ENCODE assay signal across 8 mouse cellular contexts in the genomic region with DNA sequence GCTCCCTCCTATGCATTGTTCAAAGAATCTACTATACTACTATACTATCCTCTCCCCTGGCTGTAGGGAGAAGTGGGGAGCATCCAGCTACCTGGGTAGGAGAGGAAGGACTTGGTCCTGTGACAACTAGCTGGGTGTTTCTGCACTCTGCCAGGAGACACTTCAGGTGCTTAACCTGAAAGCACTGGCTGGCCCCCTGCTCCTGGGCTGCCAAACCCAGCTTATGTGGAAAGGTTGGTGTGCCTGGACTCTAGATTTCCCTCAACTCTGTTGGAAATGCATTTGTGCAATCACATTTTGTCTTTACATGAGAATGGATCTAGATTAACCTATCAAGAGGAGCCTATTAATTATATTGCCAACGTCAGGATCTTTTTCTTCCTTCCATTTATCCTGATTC. TPM values are rescaled to one million over a fixed set of nuclear protein-coding genes. Genes with fewer than 3 reads are reported as not detected.
A peak's percentile ranks its signal among the peaks of the same experiment; 100 is the strongest.
DNase-seq lines count a peak whose midpoint lies in the region; ATAC-seq lines count a peak whose summit lies in the region.

No protein-coding gene starts in this region.

- no peaks in the 10 kb centered on the region for H3K9me3 ChIP-seq in heart, embryonic 14.5 days (ENCODE audit: control insufficient read depth, low read length)
- H3K9me3 ChIP-seq in hindbrain, embryonic 12.5 days (replicated peaks) = no peaks in the 10 kb centered on the region
- no peaks in the 10 kb centered on the region for H3K9me3 ChIP-seq in midbrain, embryonic 10.5 days (replicated peaks)

- H3K4me2 ChIP-seq in heart, embryonic 14.5 days (ENCODE audit: low read length) = peak overlapping the region; percentile 89
- peak overlapping the region; percentile 85 for H3K4me2 ChIP-seq in hindbrain, embryonic 12.5 days (replicated peaks)

- peaks cover 10% of the 10 kb centered on the region; the same call in 1 of the 2 replicates for H3K36me3 ChIP-seq in heart, embryonic 14.5 days (ENCODE audit: control insufficient read depth, insufficient read depth, low read length)
- H3K36me3 ChIP-seq in hindbrain, embryonic 12.5 days = no peaks in the 10 kb centered on the region
- H3K36me3 ChIP-seq in midbrain, embryonic 10.5 days = no peaks in the 10 kb centered on the region

- H3K27me3 ChIP-seq in heart, embryonic 14.5 days (ENCODE audit: control insufficient read depth, insufficient read depth, low read length) = no peaks in the 10 kb centered on the region
- H3K27me3 ChIP-seq in hindbrain, embryonic 12.5 days = 0 out of 2 replicates have a peak, but pooled peaks cover 3% of the 10 kb centered on the region
- peaks cover 20% of the 10 kb centered on the region for H3K27me3 ChIP-seq in midbrain, embryonic 10.5 days (ENCODE audit: low read depth, poor library complexity, severe bottlenecking)

- peaks cover 4 to 15% of the 10 kb centered on the region in 2 experiments for H3K4me1 ChIP-seq in heart, embryonic 14.5 days (ENCODE audit: control insufficient read depth in 2 of 2, insufficient read depth in 2 of 2, low read length in 2 of 2)
- H3K4me1 ChIP-seq in brown adipose tissue, adult 24 weeks (ENCODE audit: control insufficient read depth, insufficient read depth, insufficient read length, low read length) = peaks cover 24% of the 10 kb centered on the region
- H3K4me1 ChIP-seq in hindbrain, embryonic 12.5 days = peaks cover 19% of the 10 kb centered on the region
- H3K4me1 ChIP-seq in midbrain, embryonic 10.5 days = peaks cover 44% of the 10 kb centered on the region

- WGBS in heart, embryonic 14.5 days = 78% methylated on average over 1 of the region's 1 CpGs
- WGBS in hindbrain, embryonic 12.5 days = 59% methylated on average over 1 of the region's 1 CpGs
- WGBS in midbrain, embryonic 10.5 days = 76% methylated on average over 1 of the region's 1 CpGs

- peak overlapping the region; percentile 89; the same call in 1 of the 2 replicates for H3K9ac ChIP-seq in heart, embryonic 14.5 days (ENCODE audit: low read length)
- H3K9ac ChIP-seq in hindbrain, embryonic 12.5 days = no peak overlapping the region

- no peak for ATAC-seq in heart, embryonic 14.5 days (ENCODE audit: insufficient number of reproducible peaks, insufficient read depth, low FRiP score, low read depth)
- ATAC-seq in hindbrain, embryonic 12.5 days (ENCODE audit: low FRiP score) = peak; percentile 50; the same call in 1 of the 2 replicates

- DNase-seq in heart, postnatal 10 days = no peak
- no peak for DNase-seq in midbrain, embryonic 10.5 days (ENCODE audit: low spot score)
- no peak for DNase-seq in adrenal gland, postnatal 25 days
- no peak for DNase-seq in gastrocnemius, adult 18-20 months (ENCODE audit: low spot score)
- DNase-seq in adrenal gland, postnatal 4 days (ENCODE audit: low spot score in 2 of 2) = no peak

- intact Hi-C loops in heart, postnatal 10 days (cut with DNase I) = no loop called here

- H3K27ac ChIP-seq in heart, embryonic 14.5 days (replicated peaks in 1 of 2; ENCODE audit: control insufficient read depth in 1 of 2, insufficient read depth in 1 of 2, low read depth in 2 of 2, low read length in 2 of 2) = peak overlapping the region; percentile 72 to 87
- H3K27ac ChIP-seq in brown adipose tissue, adult 24 weeks (replicated peaks; ENCODE audit: low read depth, low read length) = no peak overlapping the region
- H3K27ac ChIP-seq in hindbrain, embryonic 12.5 days = peak overlapping the region; percentile 25; the same call in 1 of the 2 replicates
- peak overlapping the region; percentile 96 for H3K27ac ChIP-seq in midbrain, embryonic 10.5 days (replicated peaks)

- no peak overlapping the region; a peak in 2 of 4 replicates for H3K4me3 ChIP-seq in heart, embryonic 14.5 days (ENCODE audit: control insufficient read depth in 1 of 2, insufficient read depth in 1 of 2, low read depth in 1 of 2, low read length in 2 of 2)
- peak overlapping the region; percentile 84; the same call in 1 of the 2 replicates for H3K4me3 ChIP-seq in brown adipose tissue, adult 24 weeks (ENCODE audit: insufficient read depth, low read depth, low read length)
- H3K4me3 ChIP-seq in hindbrain, embryonic 12.5 days = no peak overlapping the region
- H3K4me3 ChIP-seq in midbrain, embryonic 10.5 days = peak overlapping the region; percentile 80

RNA-seq across cellular contexts. Expression of gene Csf1, which starts 0.5 kb away (rescaled TPM):
- 8.5 and 10.1 TPM in 2 replicates for polyA plus RNA-seq in heart, embryonic 14.5 days (2014; fragmentation: Nextera tagmentation; extraction: Ambion mirVana)
- total RNA-seq in heart, postnatal 10 days (2021) = 10 to 100 TPM; 25.5 to 29.0 TPM
- polyA plus RNA-seq in brown adipose tissue, adult 24 weeks (2012; ENCODE audit: insufficient read depth, insufficient read length, missing spikeins) = 5.6 and 14.8 TPM in 2 replicates
- polyA plus RNA-seq in hindbrain, embryonic 12.5 days (2016; fragmentation: Nextera tagmentation; extraction: Ambion mirVana) = 8.8 and 9.2 TPM in 2 replicates
- 6.5 and 7.7 TPM in 2 replicates for polyA plus RNA-seq in midbrain, embryonic 10.5 days (2016; fragmentation: Nextera tagmentation; extraction: Ambion mirVana)
- 14.7 and 15.1 TPM in 2 replicates for total RNA-seq in adrenal gland, postnatal 25 days (2021)
- 1 to 10 TPM; 6.6 to 8.4 TPM for total RNA-seq in gastrocnemius, adult 18-20 months (2021)
- 10 to 100 TPM; 18.0 to 19.8 TPM for total RNA-seq in adrenal gland, postnatal 4 days (2021)

Comparison
In these comparisons a context has a peak if more than half of its experiments do, and no peak if none do; other contexts are left out.
1. H3K4me3 ChIP-seq: peak in brown adipose tissue, adult 24 weeks (single experiment) and midbrain, embryonic 10.5 days (single experiment); none in heart, embryonic 14.5 days (0 of 2) and hindbrain, embryonic 12.5 days (single experiment).